Mouse (Mus musculus): ENCODE results near the gene Sephs1. TPM values are rescaled to one million over a fixed set of nuclear protein-coding genes. Genes with fewer than 3 reads are reported as not detected.

The Sephs1 gene
- polyA plus RNA-seq, 1 experiment from 2014 or later, result 132 TPM

DNA sequence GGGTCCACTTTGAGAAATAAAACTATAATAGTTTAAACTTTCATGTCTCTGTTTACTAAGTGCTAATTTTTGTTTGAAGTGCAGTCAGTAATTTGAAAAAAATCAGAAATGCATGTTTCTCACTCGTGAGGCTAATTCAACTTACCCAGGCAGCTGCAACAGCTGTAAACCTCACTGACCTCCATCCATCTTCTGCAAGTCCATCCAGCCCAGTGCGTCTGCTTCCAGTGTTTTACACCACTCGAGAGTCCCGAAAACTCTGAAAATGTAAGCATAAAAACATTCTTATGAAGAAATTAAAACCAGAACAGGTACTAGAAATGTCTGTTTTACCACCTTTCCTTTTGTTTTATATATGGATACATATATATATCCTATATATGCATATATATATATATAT is 29.2 kb downstream of the Sephs1 start:
- Histone ChIP-seq H3K4me2 (no peak overlapping the region), H3K4me3 (replicated peaks) (no peak overlapping the region), H3K36me3 (replicated peaks) (peaks cover 37% of the 10 kb centered on the region), H3K27me3 (no peaks in the 10 kb centered on the region), H3K9ac (no peak overlapping the region), H3K9me3 (no peaks in the 10 kb centered on the region), H3K4me1 (peaks cover 5% of the 10 kb centered on the region; the same call in 1 of the 2 replicates), H3K27ac (no peak overlapping the region)
- WGBS, result 91% methylated on average over 4 of the region's 4 CpGs
- no peak for ATAC-seq (ENCODE audit: low FRiP score)

- ATAC-seq (ENCODE audit: low FRiP score), result no peak
- Histone ChIP-seq H3K36me3 (replicated peaks) (0 out of 2 replicates have a peak, but pooled peaks cover 7% of the 10 kb centered on the region), H3K4me2 (no peak overlapping the region), H3K9me3 (no peaks in the 10 kb centered on the region), H3K4me3 (replicated peaks) (no peak overlapping the region), H3K27me3 (no peaks in the 10 kb centered on the region), H3K9ac (no peak overlapping the region), H3K27ac (0 out of 2 replicates have a peak overlapping the region, but pooled peaks have one; percentile 5), H3K4me1 (peaks cover 8% of the 10 kb centered on the region; the same call in 1 of the 2 replicates)
- WGBS, result 61% methylated on average over 7 of the region's 7 CpGs
Measured at GRCm38 (mm10) chr2:4913949-4914348, 32.6 kb downstream of the Sephs1 start.

DNA sequence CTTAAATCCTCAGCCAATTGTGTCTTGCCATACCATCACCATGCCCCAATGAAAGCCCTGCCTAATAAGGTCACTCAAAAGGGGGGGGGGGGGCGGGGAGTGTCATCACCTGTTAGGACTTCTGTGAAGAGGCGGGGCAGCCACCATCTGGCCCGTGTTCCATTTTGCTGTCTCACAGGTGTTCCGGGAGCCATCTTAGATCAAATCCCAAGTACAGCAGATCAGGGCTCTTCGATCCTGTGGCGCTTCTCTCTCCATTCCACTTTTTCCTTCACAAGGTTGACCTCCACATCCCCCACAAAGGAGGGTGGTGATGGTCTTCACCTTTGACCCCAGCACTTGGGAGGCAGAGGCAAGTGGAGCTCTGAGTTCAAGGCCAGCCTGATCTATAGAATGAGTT is 34.7 kb downstream of the Sephs1 start:
- H3K9me3 ChIP-seq, result no peaks in the 10 kb centered on the region
- H3K27me3 ChIP-seq, result no peaks in the 10 kb centered on the region
- no peak overlapping the region for H3K27ac ChIP-seq
- H3K9ac ChIP-seq, result no peak overlapping the region
- no peak overlapping the region for H3K4me3 ChIP-seq (replicated peaks)
- H3K4me1 ChIP-seq, result peaks cover 14% of the 10 kb centered on the region; the same call in 1 of the 2 replicates
- H3K36me3 ChIP-seq (replicated peaks), result no peaks in the 10 kb centered on the region
- no peak for ATAC-seq (ENCODE audit: low FRiP score)
- no peak overlapping the region for H3K4me2 ChIP-seq
- 75% methylated on average over 6 of the region's 6 CpGs for WGBS

GRCm38 (mm10) chr2:4917326-4918021 is 36.1 kb downstream of the Sephs1 start:
- no peaks in the 10 kb centered on the region for H3K36me3 ChIP-seq (replicated peaks)
- ATAC-seq (ENCODE audit: low FRiP score), result no peak
- H3K27me3 ChIP-seq, result no peaks in the 10 kb centered on the region
- peak overlapping the region; percentile 36 for H3K4me2 ChIP-seq
- H3K27ac ChIP-seq, result no peak overlapping the region
- peaks cover 14% of the 10 kb centered on the region; the same call in 1 of the 2 replicates for H3K4me1 ChIP-seq
- 19% methylated on average over 8 of the region's 8 CpGs for WGBS
- no peak overlapping the region for H3K4me3 ChIP-seq (replicated peaks)
- H3K9me3 ChIP-seq, result no peaks in the 10 kb centered on the region
- H3K9ac ChIP-seq, result no peak overlapping the region

- Histone ChIP-seq H3K9me3 (no peaks in the 10 kb centered on the region), H3K36me3 (replicated peaks) (no peaks in the 10 kb centered on the region), H3K4me3 (replicated peaks) (peak within 1 kb of the TSS; percentile 53), H3K27ac (peak within 1 kb of the TSS; percentile 50; the same call in 1 of the 2 replicates), H3K27me3 (no peaks in the 10 kb centered on the region), H3K9ac (peak within 1 kb of the TSS; percentile 69), H3K4me2 (peak within 1 kb of the TSS; percentile 70), H3K4me1 (peaks cover 9% of the 10 kb centered on the region; the same call in 1 of the 2 replicates)
- WGBS, result 7% methylated on average over 35 of the region's 35 CpGs
- peak; percentile 95 for ATAC-seq (ENCODE audit: low FRiP score)
Measured at GRCm38 (mm10) chr2:4918860-4919739, 37.7 kb downstream of the Sephs1 start, which contains the start of gene Phyh. Gene Phyh, plus strand, starts transcription at chr2:4919019.

DNA sequence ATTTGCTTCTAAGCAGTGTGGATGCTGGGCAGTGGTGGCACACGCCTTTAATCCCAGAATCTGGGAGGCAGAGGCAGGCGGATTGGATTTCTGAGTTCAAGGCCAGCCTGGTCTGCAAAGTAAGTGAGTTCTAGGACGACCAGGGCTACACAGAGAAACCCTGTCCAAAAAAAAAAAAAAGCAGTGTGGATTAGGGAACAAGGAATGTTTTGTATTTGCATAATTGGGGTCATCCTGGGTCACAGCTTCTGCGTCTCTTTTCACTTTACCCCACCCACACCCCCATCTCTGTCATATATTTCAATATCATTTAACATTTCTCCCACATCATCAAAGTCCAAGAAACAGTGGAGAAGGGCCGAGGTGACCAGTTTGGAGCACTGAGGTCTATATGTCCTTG is 39.7 kb downstream of the Sephs1 start:
- no peak overlapping the region for H3K9ac ChIP-seq
- H3K4me2 ChIP-seq, result no peak overlapping the region
- H3K4me1 ChIP-seq, result peaks cover 9% of the 10 kb centered on the region; the same call in 1 of the 2 replicates
- no peak overlapping the region for H3K27ac ChIP-seq
- no peak overlapping the region for H3K4me3 ChIP-seq (replicated peaks)
- ATAC-seq (ENCODE audit: low FRiP score), result no peak
- H3K9me3 ChIP-seq, result no peaks in the 10 kb centered on the region
- no peaks in the 10 kb centered on the region for H3K27me3 ChIP-seq
- 66% methylated on average over 5 of the region's 5 CpGs for WGBS
- H3K36me3 ChIP-seq (replicated peaks), result no peaks in the 10 kb centered on the region

DNA sequence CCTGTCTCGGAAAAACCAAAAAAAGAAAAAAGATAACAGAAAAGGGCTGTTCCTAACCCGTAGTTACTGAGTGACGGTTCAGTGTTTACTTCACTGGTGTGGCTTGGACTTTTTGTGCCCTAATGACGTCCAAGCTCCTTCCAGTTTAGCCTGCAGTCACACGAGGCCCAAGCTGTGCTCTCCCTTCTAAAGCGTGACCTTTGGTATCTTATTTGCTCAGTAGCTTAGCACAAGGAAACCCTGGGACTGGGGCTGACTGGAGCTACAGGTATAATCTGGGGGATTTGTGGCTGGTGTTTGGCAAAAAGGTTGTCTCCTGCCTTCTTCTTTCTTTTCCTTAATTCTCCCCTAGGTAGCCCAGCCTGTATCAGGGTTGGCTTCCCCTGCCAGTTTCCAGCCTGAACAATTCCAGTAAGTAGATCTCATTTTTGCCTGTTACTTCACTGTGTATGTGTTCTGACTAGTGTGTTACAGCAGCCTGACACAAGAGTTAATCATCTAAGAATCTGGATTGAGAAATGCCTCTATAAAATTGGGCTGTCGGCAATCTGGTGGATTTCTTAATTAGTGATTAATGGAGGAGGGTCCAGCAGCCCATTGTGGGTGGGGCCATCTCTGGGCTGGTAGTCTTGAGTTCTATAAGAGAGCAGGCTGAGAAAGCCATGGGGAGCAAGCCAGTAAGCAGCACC is 41.3 kb downstream of the Sephs1 start:
- H3K9ac ChIP-seq, result no peak overlapping the region
- H3K4me2 ChIP-seq, result no peak overlapping the region
- no peak for ATAC-seq (ENCODE audit: low FRiP score)
- no peak overlapping the region for H3K4me3 ChIP-seq (replicated peaks)
- peaks cover 8% of the 10 kb centered on the region; the same call in 1 of the 2 replicates for H3K4me1 ChIP-seq
- WGBS, result 68% methylated on average over 7 of the region's 7 CpGs
- no peak overlapping the region for H3K27ac ChIP-seq
- no peaks in the 10 kb centered on the region for H3K9me3 ChIP-seq
- H3K27me3 ChIP-seq, result no peaks in the 10 kb centered on the region
- H3K36me3 ChIP-seq (replicated peaks), result 0 out of 2 replicates have a peak, but pooled peaks cover 3% of the 10 kb centered on the region

- Histone ChIP-seq H3K9me3 (no peaks in the 10 kb centered on the region), H3K4me3 (replicated peaks) (no peak overlapping the region), H3K27ac (no peak overlapping the region), H3K36me3 (replicated peaks) (peaks cover 13% of the 10 kb centered on the region; the same call in 1 of the 2 replicates), H3K4me2 (no peak overlapping the region), H3K9ac (no peak overlapping the region), H3K4me1 (no peaks in the 10 kb centered on the region), H3K27me3 (no peaks in the 10 kb centered on the region)
- 85% methylated on average over 3 of the region's 3 CpGs for WGBS
- no peak for ATAC-seq (ENCODE audit: low FRiP score)
Measured at GRCm38 (mm10) chr2:4927391-4927790, 46.0 kb downstream of the Sephs1 start.

DNA sequence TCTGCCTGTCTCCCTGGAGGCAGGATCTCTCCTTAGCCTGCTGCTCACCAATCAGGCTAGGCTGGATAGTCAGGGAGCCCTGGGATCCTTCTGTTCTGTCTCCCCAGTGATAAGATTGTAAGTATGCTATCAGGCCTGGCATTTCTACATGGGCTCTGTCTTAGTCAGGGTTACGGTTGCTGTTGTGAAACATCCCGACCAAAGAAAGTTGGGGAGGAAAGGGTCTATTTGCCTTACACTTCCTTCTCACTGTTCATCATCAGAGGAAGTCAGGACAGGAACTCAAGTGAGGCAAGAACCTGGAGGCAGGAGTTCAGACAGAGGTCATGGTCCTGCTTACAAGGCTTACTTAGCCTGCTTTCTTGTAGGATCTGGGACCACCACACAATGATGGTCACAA is 47.9 kb downstream of the Sephs1 start:
- Histone ChIP-seq H3K4me1 (no peaks in the 10 kb centered on the region), H3K9me3 (no peaks in the 10 kb centered on the region), H3K27me3 (no peaks in the 10 kb centered on the region), H3K27ac (no peak overlapping the region), H3K36me3 (replicated peaks) (peaks cover 13% of the 10 kb centered on the region; the same call in 1 of the 2 replicates), H3K4me3 (replicated peaks) (no peak overlapping the region), H3K9ac (no peak overlapping the region), H3K4me2 (no peak overlapping the region)
- 88% methylated on average over 2 of the region's 2 CpGs for WGBS
- ATAC-seq (ENCODE audit: low FRiP score), result no peak

DNA sequence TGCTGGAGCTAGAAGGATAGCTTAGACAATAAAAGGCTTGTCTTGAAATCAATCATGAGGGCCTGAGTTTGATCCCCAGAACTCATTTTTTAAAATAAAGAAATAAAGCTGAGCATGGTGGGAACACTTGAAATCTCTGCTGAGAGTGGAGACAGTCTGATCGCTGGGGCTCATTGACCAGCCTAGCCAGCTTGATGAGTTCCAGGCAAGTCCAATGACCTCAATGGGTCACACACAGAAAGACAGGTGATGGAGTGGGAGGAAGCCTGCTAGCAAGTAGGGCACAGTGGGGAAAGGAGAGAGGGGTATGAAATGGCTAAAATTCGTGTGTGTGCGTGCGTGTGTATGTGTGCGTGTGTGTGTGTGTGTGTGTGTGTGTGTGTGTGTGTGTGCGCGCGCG is 53.2 kb downstream of the Sephs1 start:
- Histone ChIP-seq H3K4me1 (no peaks in the 10 kb centered on the region), H3K27ac (no peak overlapping the region), H3K4me2 (no peak overlapping the region), H3K9me3 (no peaks in the 10 kb centered on the region), H3K9ac (no peak overlapping the region), H3K4me3 (replicated peaks) (no peak overlapping the region), H3K36me3 (replicated peaks) (peaks cover 15% of the 10 kb centered on the region; the same call in 1 of the 2 replicates), H3K27me3 (no peaks in the 10 kb centered on the region)
- whole genome bisulfite sequencing, result 93% methylated on average over 9 of the region's 9 CpGs
- no peak for ATAC-seq (ENCODE audit: low FRiP score)

DNA sequence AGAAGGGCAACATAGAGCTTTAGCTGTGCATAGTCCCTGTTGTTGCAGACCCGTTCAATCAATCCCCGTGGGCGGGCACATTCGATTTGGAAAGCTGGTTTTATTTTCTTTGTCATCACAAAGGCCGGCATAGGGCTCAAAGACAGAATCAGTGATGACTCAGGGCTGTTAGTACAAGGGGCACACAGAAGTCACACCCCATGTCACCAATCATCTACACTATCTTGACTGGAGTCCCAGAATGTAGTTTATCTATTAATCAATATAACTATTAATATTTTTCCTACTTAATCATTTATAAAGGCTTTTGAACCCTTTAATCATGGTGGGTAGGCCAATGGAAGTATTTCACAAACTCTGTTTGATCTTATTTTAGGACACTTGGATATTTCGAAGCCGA is 56.6 kb downstream of the Sephs1 start:
- no peak for ATAC-seq (ENCODE audit: low FRiP score)
- 92% methylated on average over 7 of the region's 7 CpGs for WGBS

DNA sequence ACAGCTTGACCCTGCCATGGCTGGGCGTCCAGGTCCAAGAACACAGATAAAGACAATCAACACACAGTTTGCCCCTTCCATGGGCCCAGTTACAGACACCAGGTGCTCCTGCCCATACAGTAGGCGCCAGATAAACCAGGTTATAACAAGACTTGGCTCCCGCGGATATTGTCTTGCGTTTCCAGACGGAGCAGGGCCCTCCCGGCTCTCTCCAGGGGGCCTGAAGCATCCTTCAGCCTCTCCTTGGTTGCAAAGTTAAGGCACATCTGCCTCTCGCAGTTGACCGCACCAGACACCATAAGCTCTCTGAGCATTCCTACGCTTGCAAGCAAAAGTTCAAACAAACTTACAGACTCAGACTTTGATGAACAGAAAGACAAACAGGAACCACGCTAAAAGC is 59.5 kb downstream of the Sephs1 start:
- no peak overlapping the region for H3K4me2 ChIP-seq
- H3K9ac ChIP-seq, result no peak overlapping the region
- no peak for ATAC-seq (ENCODE audit: low FRiP score)
- H3K4me1 ChIP-seq, result no peaks in the 10 kb centered on the region
- WGBS, result 94% methylated on average over 11 of the region's 11 CpGs
- no peaks in the 10 kb centered on the region for H3K27me3 ChIP-seq
- H3K9me3 ChIP-seq, result peaks cover 7% of the 10 kb centered on the region; the same call in 1 of the 2 replicates
- H3K36me3 ChIP-seq (replicated peaks), result 0 out of 2 replicates have a peak, but pooled peaks cover 5% of the 10 kb centered on the region
- H3K27ac ChIP-seq, result no peak overlapping the region
- H3K4me3 ChIP-seq (replicated peaks), result no peak overlapping the region

More for the DNA sequence above, 56.6 kb downstream of the Sephs1 start:
- no peaks in the 10 kb centered on the region for H3K4me1 ChIP-seq
- no peak overlapping the region for H3K4me3 ChIP-seq (replicated peaks)
- no peak overlapping the region for H3K9ac ChIP-seq
- no peak overlapping the region for H3K27ac ChIP-seq
- 0 out of 2 replicates have a peak, but pooled peaks cover 5% of the 10 kb centered on the region for H3K36me3 ChIP-seq (replicated peaks)
- 0 out of 2 replicates have a peak, but pooled peaks cover 1% of the 10 kb centered on the region for H3K9me3 ChIP-seq
- no peak overlapping the region for H3K4me2 ChIP-seq
- H3K27me3 ChIP-seq, result no peaks in the 10 kb centered on the region

Measured in forebrain, embryonic 12.5 days (tissue).